Mouse (Mus musculus): ENCODE results near the gene Hist1h3b.

The Hist1h3b gene

GRCm38 (mm10) chr13:23772561-23773313 is 20.7 kb downstream of the Hist1h3b start:
- peak; percentile 95 for DNase-seq (ENCODE audit: low read depth, low spot score)

- DNase-seq (ENCODE audit: low read depth, low spot score): peak; percentile 50
These were observed 26.3 kb downstream of the Hist1h3b start for GRCm38 (mm10) chr13:23778339-23778738.

- DNase-seq (ENCODE audit: low read depth, low spot score): no peak
These were observed 27.0 kb downstream of the Hist1h3b start for GRCm38 (mm10) chr13:23779025-23779424.

- DNase-seq (ENCODE audit: low read depth, low spot score): peak; percentile 59
These were observed 40.5 kb downstream of the Hist1h3b start for GRCm38 (mm10) chr13:23792520-23792919.

- no peak for DNase-seq (ENCODE audit: low read depth, low spot score)
These were observed 47.3 kb downstream of the Hist1h3b start for GRCm38 (mm10) chr13:23799405-23799804.
